Mouse (Mus musculus) hindlimb bud, embryonic 11.5 days (tissue): ENCODE data around the gene Hnrnpa2b1.
"Not testable (repeated sequence)": the region's sequence is repeated elsewhere in the genome, so short reads cannot be mapped to it uniquely, and the experiment has no call there.

ENCODE experiments used
- DNase-seq: peaks from one replicate; pipeline ENCODE4 v3.0.0-alpha.2; 2012; ENCODE audit warnings: low read depth, low spot score; ENCODE audit errors: extremely low spot score

Gene Hnrnpa2b1

GRCm38 (mm10) chr6:51469715-51470310 is at the start of gene Hnrnpa2b1:
Gene Hnrnpa2b1 (minus strand): TSS chr6:51469894.
- peak; percentile 99 for DNase-seq

- DNase-seq = no peak
These were observed 45.2 kb upstream of the Hnrnpa2b1 start for GRCm38 (mm10) chr6:51514860-51515259.

GRCm38 (mm10) chr6:51513745-51514144 is 44.1 kb upstream of the Hnrnpa2b1 start:
- DNase-seq = no peak

GRCm38 (mm10) chr6:51510946-51511345 is 41.3 kb upstream of the Hnrnpa2b1 start:
- no peak for DNase-seq

GRCm38 (mm10) chr6:51510094-51510493 is 40.4 kb upstream of the Hnrnpa2b1 start:
- DNase-seq = no peak

- no peak for DNase-seq
These were observed 39.3 kb upstream of the Hnrnpa2b1 start for GRCm38 (mm10) chr6:51508750-51509648.

GRCm38 (mm10) chr6:51507556-51507955 is 37.9 kb upstream of the Hnrnpa2b1 start:
- DNase-seq = no peak

- DNase-seq = no peak
These were observed 36.0 kb upstream of the Hnrnpa2b1 start for GRCm38 (mm10) chr6:51505671-51506070.

GRCm38 (mm10) chr6:51497321-51498111 is 27.8 kb upstream of the Hnrnpa2b1 start:
- no peak for DNase-seq

- no peak for DNase-seq
These were observed 20.1 kb upstream of the Hnrnpa2b1 start for GRCm38 (mm10) chr6:51489787-51490186.

- DNase-seq = no peak
These were observed 17.0 kb upstream of the Hnrnpa2b1 start for GRCm38 (mm10) chr6:51486731-51487130.

GRCm38 (mm10) chr6:51486076-51486710 is 16.5 kb upstream of the Hnrnpa2b1 start:
- DNase-seq = no peak

GRCm38 (mm10) chr6:51485646-51486045 is 16.0 kb upstream of the Hnrnpa2b1 start:
- DNase-seq = no peak

GRCm38 (mm10) chr6:51484556-51484955 is 14.9 kb upstream of the Hnrnpa2b1 start:
- not testable (repeated sequence) for DNase-seq

GRCm38 (mm10) chr6:51483861-51484260 is 14.2 kb upstream of the Hnrnpa2b1 start:
- DNase-seq = no peak

GRCm38 (mm10) chr6:51481548-51481947 is 11.9 kb upstream of the Hnrnpa2b1 start:
- no peak for DNase-seq

- no peak for DNase-seq
These were observed 9.5 kb upstream of the Hnrnpa2b1 start for GRCm38 (mm10) chr6:51479136-51479731.

GRCm38 (mm10) chr6:51472213-51472612 is 2.5 kb upstream of the Hnrnpa2b1 start:
- DNase-seq = no peak

GRCm38 (mm10) chr6:51471782-51472181 is 2.1 kb upstream of the Hnrnpa2b1 start:
- DNase-seq = no peak

GRCm38 (mm10) chr6:51471179-51471505 is 1.4 kb upstream of the Hnrnpa2b1 start:
- no peak for DNase-seq
